Mouse (Mus musculus) kidney, embryonic 16.5 days (tissue): ENCODE data around the gene Trappc6b. TPM values are rescaled to one million over a fixed set of nuclear protein-coding genes. Genes with fewer than 3 reads are reported as not detected.

ENCODE experiments used
- ATAC-seq: fragments of 200-750 bp; cut with Nextera tagmentation; 2 replicates; pipeline ENCODE4 v1.8.0; 2017; ENCODE audit warnings: moderate TSS enrichment; ENCODE audit not compliant: low FRiP score, low TSS enrichment
- H3K27ac ChIP-seq: fragments of 300-500 bp; sonication (generic); 2 replicates; pipeline ENCODE4 v1.5.1; 2014; ENCODE audit warnings: low read length
- H3K27me3 ChIP-seq: fragments of 300-500 bp; sonication (generic); 2 replicates; pipeline ENCODE4 v1.6.1; 2014; ENCODE audit warnings: low read length, control low read depth, mixed read lengths; ENCODE audit not compliant: insufficient read depth
- H3K36me3 ChIP-seq: fragments of 300-500 bp; sonication (generic); 2 replicates; pipeline ENCODE4 v1.6.1; 2014; ENCODE audit warnings: low read length, control low read depth, mixed read lengths; ENCODE audit not compliant: insufficient read depth
- H3K4me1 ChIP-seq: fragments of 300-500 bp; sonication (generic); 2 replicates; pipeline ENCODE4 v1.6.1; 2014; ENCODE audit warnings: low read length, control low read depth, mixed read lengths; ENCODE audit not compliant: insufficient read depth
- H3K4me2 ChIP-seq: fragments of 300-500 bp; sonication (generic); replicated peaks from 2 replicates; pipeline ENCODE4 v1.6.1; 2014; ENCODE audit warnings: low read depth, low read length
- H3K4me3 ChIP-seq: fragments of 300-500 bp; sonication (generic); 2 replicates; pipeline ENCODE4 v1.5.1; 2014; ENCODE audit warnings: mild to moderate bottlenecking, low read length
- H3K9ac ChIP-seq: fragments of 300-500 bp; sonication (generic); replicated peaks from 2 replicates; pipeline ENCODE4 v1.6.1; 2014; ENCODE audit warnings: low read length
- H3K9me3 ChIP-seq: fragments of 300-500 bp; sonication (generic); 2 replicates; pipeline ENCODE4 v1.6.1; 2016; ENCODE audit warnings: low read length, control low read depth
- WGBS: fragments of 180-500 bp; shearing (Covaris S2); extraction: QIAGEN DNeasy Blood & Tissue Kit; methylation state at CpG from one replicate; pipeline ENCODE4 v1.1.7; 2014; 5-methylcytosine and 5-hydroxymethylcytosine counted together
- polyA plus RNA-seq: library from polyadenylated mRNA; unstranded; fragments of >200 nt; fragmentation: Nextera tagmentation; extraction: Ambion mirVana; gene quantifications from 2 replicates; pipeline ENCODE4 v1.2.1, GENCODE M21; 2015

Gene Trappc6b
- polyA plus RNA-seq, 1 experiment from 2014 or later, result 94.4 TPM

DNA sequence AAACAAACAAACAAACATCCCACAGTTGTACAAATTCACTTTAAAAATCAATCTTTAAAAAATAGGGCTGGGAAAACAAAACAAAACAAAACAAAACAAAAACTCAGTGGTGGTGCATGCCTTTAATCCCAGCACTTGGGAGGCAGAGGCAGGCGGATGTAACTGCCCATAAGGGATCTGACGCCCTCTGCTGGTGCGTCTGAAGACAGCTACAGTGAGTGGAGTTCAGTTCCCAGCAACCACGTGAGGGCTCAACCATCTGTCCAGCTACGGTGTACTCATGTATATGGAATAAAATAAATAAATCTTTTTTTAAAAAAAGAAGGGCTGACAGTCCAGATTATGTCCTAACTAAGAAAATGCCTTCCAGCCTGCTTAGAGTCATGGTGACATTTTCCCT lies 29.2 kb downstream of the Trappc6b start:
- H3K27me3 ChIP-seq, result no peaks in the 10 kb centered on the region
- 78% methylated on average over 5 of the region's 5 CpGs for WGBS

DNA sequence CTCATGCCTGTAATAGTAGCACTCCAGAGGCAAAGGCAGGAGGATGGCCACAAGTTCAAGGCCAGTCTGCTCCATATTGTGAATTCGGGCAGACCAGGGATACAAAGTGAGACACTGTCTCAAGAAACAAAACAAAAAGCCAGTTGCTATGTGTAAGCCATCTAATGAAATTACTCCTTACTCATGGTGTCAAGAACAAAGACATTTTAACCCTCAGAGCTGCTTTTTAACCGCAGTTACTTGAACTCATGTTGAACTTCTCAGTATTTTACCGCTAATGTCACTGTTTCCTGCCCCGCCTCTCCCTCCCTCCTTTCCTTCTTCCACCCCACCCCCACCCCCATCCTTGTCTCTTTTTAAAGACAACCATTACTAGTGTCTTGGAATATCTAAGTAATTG lies 40.0 kb downstream of the Trappc6b start:
- Histone ChIP-seq H3K36me3 (peaks cover 56% of the 10 kb centered on the region), H3K4me1 (no peaks in the 10 kb centered on the region), H3K9ac (no peak overlapping the region), H3K4me2 (no peak overlapping the region), H3K27ac (no peak overlapping the region), H3K4me3 (no peak overlapping the region), H3K27me3 (no peaks in the 10 kb centered on the region), H3K9me3 (no peaks in the 10 kb centered on the region)
- 68% methylated on average over 4 of the region's 4 CpGs for WGBS
- ATAC-seq, result no peak

More for the DNA sequence above, 29.2 kb downstream of the Trappc6b start:
- Histone ChIP-seq H3K27ac (no peak overlapping the region), H3K36me3 (0 out of 2 replicates have a peak, but pooled peaks cover 10% of the 10 kb centered on the region), H3K4me2 (no peak overlapping the region), H3K9me3 (no peaks in the 10 kb centered on the region), H3K9ac (no peak overlapping the region), H3K4me1 (no peaks in the 10 kb centered on the region), H3K4me3 (no peak overlapping the region)
- ATAC-seq, result no peak

DNA sequence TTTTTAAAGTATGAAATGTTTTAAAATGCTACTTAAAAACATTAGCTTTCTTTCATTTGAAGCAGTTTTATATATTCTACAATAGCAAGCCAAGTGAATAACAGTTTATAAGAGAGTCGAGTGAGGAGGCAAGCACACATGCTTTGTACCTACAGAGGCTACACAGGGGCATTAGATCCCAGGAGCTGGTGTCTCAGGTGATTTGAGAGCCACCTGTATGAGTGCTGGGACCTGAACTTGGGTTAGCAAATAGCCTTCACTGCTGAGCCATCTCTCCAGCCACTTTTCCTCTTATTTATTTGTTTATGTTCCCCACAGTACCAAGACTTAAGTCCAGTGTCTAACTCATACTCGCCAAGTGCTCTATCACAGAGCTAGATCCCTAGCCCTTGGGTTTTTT lies 41.4 kb downstream of the Trappc6b start:
- Histone ChIP-seq H3K4me3 (no peak overlapping the region), H3K36me3 (peaks cover 45% of the 10 kb centered on the region), H3K4me1 (no peaks in the 10 kb centered on the region), H3K27me3 (no peaks in the 10 kb centered on the region), H3K27ac (no peak overlapping the region), H3K4me2 (no peak overlapping the region), H3K9ac (no peak overlapping the region), H3K9me3 (no peaks in the 10 kb centered on the region)
- 85% methylated on average over 2 of the region's 2 CpGs for WGBS
- ATAC-seq, result no peak

DNA sequence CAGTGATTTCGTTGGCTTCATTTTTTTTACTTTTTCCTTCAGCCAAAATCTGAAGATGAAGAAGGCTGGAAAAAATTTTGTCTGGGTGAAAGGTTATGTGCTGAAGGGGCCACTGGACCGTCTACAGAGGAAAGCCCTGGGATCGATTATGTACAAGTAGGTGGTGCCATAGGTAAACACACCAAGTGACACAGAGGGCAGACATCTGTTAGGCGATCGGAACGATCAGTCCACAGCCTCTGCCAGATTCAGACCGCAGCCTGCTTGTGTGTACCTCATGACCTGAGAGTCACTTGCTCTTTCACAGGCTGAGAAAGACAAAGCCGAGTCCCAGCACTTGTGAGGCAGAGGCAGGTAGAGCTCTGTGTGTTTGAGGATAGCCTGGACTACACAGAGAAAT lies 43.3 kb downstream of the Trappc6b start:
- H3K4me1 ChIP-seq, result no peaks in the 10 kb centered on the region
- H3K4me2 ChIP-seq, result no peak overlapping the region
- H3K9me3 ChIP-seq, result no peaks in the 10 kb centered on the region
- 85% methylated on average over 8 of the region's 8 CpGs for WGBS
- no peak for ATAC-seq
- peaks cover 34% of the 10 kb centered on the region for H3K36me3 ChIP-seq
- H3K4me3 ChIP-seq, result no peak overlapping the region
- no peak overlapping the region for H3K9ac ChIP-seq
- H3K27me3 ChIP-seq, result no peaks in the 10 kb centered on the region
- H3K27ac ChIP-seq, result no peak overlapping the region

DNA sequence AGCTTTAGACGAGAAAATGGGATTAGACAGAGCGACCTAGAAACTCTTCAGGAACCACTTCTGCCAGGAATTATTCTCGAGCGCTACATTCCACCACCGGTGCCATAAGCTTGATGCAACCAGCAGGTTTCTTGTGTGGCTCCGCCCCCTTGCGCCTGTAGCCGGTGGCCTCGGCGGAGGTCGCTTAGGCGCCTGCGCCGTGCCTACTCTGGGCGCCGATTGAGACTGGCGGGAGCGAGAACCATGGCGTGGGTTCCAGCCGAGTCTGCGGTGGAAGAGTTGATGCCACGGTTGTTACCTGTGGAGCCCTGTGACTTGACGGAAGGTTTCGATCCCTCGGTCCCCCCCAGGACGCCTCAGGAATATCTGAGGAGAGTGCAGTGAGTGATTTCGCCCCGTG lies 48.0 kb downstream of the Trappc6b start, which contains the start of gene Gemin2:
Gene Gemin2 (plus strand): TSS at position 160 of the 400 bp plus-strand sequence.
- Histone ChIP-seq H3K27ac (peak within 1 kb of the TSS; percentile 93), H3K27me3 (no peaks in the 10 kb centered on the region), H3K9me3 (no peaks in the 10 kb centered on the region), H3K4me3 (peak within 1 kb of the TSS; percentile 76), H3K9ac (peak within 1 kb of the TSS; percentile 84), H3K4me2 (peak within 1 kb of the TSS; percentile 77), H3K36me3 (peaks cover 10% of the 10 kb centered on the region), H3K4me1 (peaks cover 26% of the 10 kb centered on the region)
- ATAC-seq, result peak; percentile 79
- WGBS, result 0% methylated on average over 28 of the region's 28 CpGs

DNA sequence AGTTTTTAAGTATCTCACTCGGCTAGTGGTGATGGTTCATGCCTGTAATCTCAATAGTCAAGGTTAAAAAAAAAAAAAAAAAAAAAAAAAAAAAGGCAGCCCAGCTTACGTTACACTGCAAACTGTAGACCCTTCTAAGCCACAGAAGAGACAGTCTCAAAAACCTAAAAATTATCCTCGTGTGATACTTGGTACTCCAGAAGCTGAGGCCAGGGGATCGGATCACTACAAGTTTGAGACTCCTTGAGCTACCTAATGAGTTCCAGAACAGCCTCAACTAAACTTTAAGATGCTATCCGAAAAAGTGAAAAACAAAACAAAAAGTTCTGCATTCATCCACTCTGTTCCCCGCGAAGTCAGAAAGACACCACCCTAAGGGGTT lies 48.6 kb downstream of the Trappc6b start:
- ATAC-seq, result no peak
- Histone ChIP-seq H3K4me1 (peaks cover 31% of the 10 kb centered on the region), H3K9me3 (no peaks in the 10 kb centered on the region), H3K9ac (peak overlapping the region; percentile 84), H3K4me3 (peak overlapping the region; percentile 76), H3K27ac (peak overlapping the region; percentile 93), H3K36me3 (peaks cover 5% of the 10 kb centered on the region; the same call in 1 of the 2 replicates), H3K4me2 (peak overlapping the region; percentile 77), H3K27me3 (no peaks in the 10 kb centered on the region)
- under 1% methylated on average over 7 of the region's 7 CpGs for WGBS

DNA sequence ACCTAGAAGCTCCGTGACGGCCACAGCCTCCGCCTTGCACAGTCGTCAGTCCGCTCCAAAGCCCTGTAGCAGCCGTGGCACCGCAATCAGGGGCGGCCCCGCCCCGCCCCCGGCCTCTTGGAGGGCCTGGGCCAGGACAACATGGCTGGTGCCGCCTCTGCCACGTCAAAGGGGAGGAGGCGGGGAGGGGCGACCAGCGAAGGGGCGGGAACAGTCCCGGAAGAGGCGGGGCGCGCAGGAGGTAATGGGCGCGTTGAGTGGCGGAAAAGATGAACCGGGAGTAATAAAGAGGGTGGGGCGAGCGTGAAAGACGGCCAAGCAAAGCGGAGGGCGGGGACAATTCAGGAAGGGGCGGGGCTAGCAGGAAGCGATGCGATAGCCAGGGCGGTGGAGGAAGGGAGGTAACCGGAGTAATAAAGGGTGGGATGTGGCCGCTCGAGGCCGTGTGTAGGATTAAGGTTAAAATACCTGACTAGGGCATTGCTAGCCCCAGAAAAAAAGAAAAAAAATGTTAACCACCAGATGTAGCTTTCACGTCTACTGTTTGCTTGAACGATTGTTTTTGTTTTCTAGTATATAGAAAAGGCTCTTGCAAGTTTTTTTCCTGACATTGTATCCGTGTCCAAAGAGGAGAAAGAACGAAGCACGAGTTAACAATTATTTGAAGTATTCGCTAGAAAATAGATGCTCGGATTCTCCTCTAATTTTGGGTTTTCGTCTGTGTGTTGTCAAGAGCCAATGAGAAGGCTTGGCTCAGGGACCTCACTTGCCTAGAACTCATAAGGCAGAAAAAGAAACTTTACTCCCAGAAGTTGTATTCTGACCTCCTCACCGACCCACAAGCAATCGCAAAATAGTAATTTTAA lies 49.2 kb downstream of the Trappc6b start, which contains the start of gene Sec23a:
Gene Sec23a (minus strand): TSS at position 174 of the 866 bp plus-strand sequence.
- peak within 1 kb of the TSS; percentile 93 for H3K27ac ChIP-seq
- peaks cover 33% of the 10 kb centered on the region for H3K4me1 ChIP-seq
- no peaks in the 10 kb centered on the region for H3K9me3 ChIP-seq
- peak within 1 kb of the TSS; percentile 76 for H3K4me3 ChIP-seq
- WGBS, result under 1% methylated on average over 47 of the region's 48 CpGs
- H3K27me3 ChIP-seq, result no peaks in the 10 kb centered on the region
- H3K9ac ChIP-seq, result peak within 1 kb of the TSS; percentile 85
- no peaks in the 10 kb centered on the region for H3K36me3 ChIP-seq
- peak; percentile 97 for ATAC-seq
- H3K4me2 ChIP-seq, result peak within 1 kb of the TSS; percentile 77

DNA sequence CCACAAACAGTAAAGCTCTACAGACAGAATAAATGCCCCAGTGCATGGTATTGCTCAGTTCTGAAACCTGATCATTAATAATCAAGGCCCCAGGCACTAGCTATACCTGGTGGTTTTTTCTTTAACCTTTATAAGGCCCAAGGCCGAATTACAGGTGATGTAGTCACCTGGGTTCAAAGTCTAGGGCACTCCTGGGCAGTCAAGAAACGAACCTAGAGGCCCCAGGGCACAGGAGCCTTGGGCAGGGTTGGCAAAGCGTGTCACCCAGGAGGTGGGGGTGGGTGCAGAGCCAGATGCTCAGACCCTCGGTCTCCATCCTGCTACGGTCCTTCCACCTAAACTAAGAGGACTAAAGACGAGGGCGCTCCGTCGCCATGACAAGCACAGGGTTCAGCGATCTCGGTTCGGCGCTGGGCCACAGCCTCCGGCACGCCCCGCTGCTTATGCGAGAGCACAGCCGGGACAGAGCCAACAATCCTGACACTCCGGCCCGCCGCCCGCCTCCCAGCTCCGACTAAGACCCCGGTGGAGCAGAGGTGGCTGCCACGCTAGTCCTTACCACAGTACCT lies 49.9 kb downstream of the Trappc6b start:
- Histone ChIP-seq H3K27ac (peak overlapping the region; percentile 90), H3K27me3 (no peaks in the 10 kb centered on the region), H3K4me2 (peak overlapping the region; percentile 77), H3K9ac (peak overlapping the region; percentile 85), H3K4me1 (peaks cover 33% of the 10 kb centered on the region), H3K4me3 (peak overlapping the region; percentile 76), H3K9me3 (no peaks in the 10 kb centered on the region), H3K36me3 (peaks cover 5% of the 10 kb centered on the region)
- under 1% methylated on average over 25 of the region's 25 CpGs for WGBS
- no peak for ATAC-seq

DNA sequence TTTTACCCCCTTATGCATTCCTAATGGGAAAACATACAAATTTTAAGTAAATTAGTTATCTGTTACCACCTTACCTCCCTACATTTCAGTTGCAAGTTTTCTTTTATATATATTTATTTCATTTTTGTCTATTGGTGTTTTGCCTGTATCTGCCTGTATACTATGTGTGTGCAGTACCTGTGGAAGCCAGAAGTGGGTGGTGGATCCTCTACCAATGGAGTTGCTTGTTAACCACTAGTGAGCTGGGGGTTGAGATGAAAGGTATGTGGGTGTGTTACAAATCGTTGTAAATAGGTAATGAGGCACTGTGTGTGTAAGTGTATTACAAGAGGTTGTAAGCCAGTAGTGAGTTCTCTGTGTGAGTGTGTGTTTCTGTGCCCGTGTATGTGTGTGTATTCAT lies 50.8 kb downstream of the Trappc6b start:
- Histone ChIP-seq H3K9me3 (no peaks in the 10 kb centered on the region), H3K27me3 (no peaks in the 10 kb centered on the region), H3K4me3 (peak overlapping the region; percentile 76), H3K36me3 (peaks cover 11% of the 10 kb centered on the region), H3K4me2 (peak overlapping the region; percentile 77), H3K4me1 (peaks cover 33% of the 10 kb centered on the region), H3K9ac (no peak overlapping the region), H3K27ac (no peak overlapping the region)
- ATAC-seq, result no peak
- 58% methylated on average over 2 of the region's 2 CpGs for WGBS
